Mouse (Mus musculus) embryonic fibroblast, embryonic 13.5 days (primary cell): ENCODE measurements around the gene Rnps1. TPM values are rescaled to one million over a fixed set of nuclear protein-coding genes. Genes with fewer than 3 reads are reported as not detected.
"Not testable (repeated sequence)": the region's sequence is repeated elsewhere in the genome, so short reads cannot be mapped to it uniquely, and the experiment has no call there.

Experiments used
- H3K27ac ChIP-seq: 2 replicates; pipeline ENCODE4 v1.5.1; 2012; ENCODE audit warnings: low read length, control low read depth, inconsistent platforms; ENCODE audit not compliant: insufficient read depth
- H3K4me1 ChIP-seq: 2 replicates; pipeline ENCODE4 v1.6.1; 2011; ENCODE audit warnings: low read length; ENCODE audit not compliant: control insufficient read depth, insufficient read depth
- H3K4me3 ChIP-seq: 2 replicates; pipeline ENCODE4 v1.5.1; 2011; ENCODE audit warnings: mild to moderate bottlenecking, control low read depth, low read length; ENCODE audit not compliant: insufficient read depth
- CTCF ChIP-seq: IDR thresholded peaks from 2 replicates; pipeline ENCODE4 v1.5.1; 2011; ENCODE audit warnings: mild to moderate bottlenecking, control low read depth, low read length, moderate library complexity, borderline replicate concordance; ENCODE audit not compliant: insufficient read depth
- POLR2A ChIP-seq: IDR thresholded peaks from 2 replicates; pipeline ENCODE4 v1.6.1; 2011; ENCODE audit warnings: low read depth, mild to moderate bottlenecking, control low read depth, low read length, moderate library complexity
- polyA plus RNA-seq: library from polyadenylated mRNA; stranded (reverse); fragments of >200 nt; gene quantifications from 2 replicates; pipeline ENCODE4 v1.2.4, GENCODE M21; 2011; ENCODE audit warnings: low read depth; ENCODE audit not compliant: missing spikeins, insufficient read length

Gene Rnps1
- polyA plus RNA-seq, 1 experiment: 134 TPM

- TF ChIP-seq CTCF: no peak
- TF ChIP-seq POLR2A: no peak
- H3K27ac ChIP-seq: no peak overlapping the region
- H3K4me3 ChIP-seq: no peak overlapping the region
- no peaks in the 10 kb centered on the region for H3K4me1 ChIP-seq
Observed at GRCm38 (mm10) chr17:24446590-24446989, 32.2 kb downstream of the Rnps1 start.

GRCm38 (mm10) chr17:24449507-24449906 is 35.1 kb downstream of the Rnps1 start:
- Histone ChIP-seq H3K4me3 (no peak overlapping the region), H3K27ac (no peak overlapping the region), H3K4me1 (no peaks in the 10 kb centered on the region; the same call in 1 of the 2 replicates)
- TF ChIP-seq CTCF (no peak), POLR2A (no peak)

GRCm38 (mm10) chr17:24451220-24451619 is 36.9 kb downstream of the Rnps1 start:
- H3K4me3 ChIP-seq: no peak overlapping the region
- TF ChIP-seq CTCF: no peak
- no peak for TF ChIP-seq POLR2A
- no peak overlapping the region for H3K27ac ChIP-seq
- H3K4me1 ChIP-seq: no peaks in the 10 kb centered on the region; the same call in 1 of the 2 replicates

GRCm38 (mm10) chr17:24453372-24453771 is 39.0 kb downstream of the Rnps1 start:
- Histone ChIP-seq H3K4me1 (no peaks in the 10 kb centered on the region; the same call in 1 of the 2 replicates), H3K4me3 (no peak overlapping the region), H3K27ac (no peak overlapping the region)
- no peak for TF ChIP-seq CTCF
- no peak for TF ChIP-seq POLR2A

- Histone ChIP-seq H3K27ac (peak overlapping the region; percentile 83), H3K4me3 (peak overlapping the region; percentile 71), H3K4me1 (no peaks in the 10 kb centered on the region; the same call in 1 of the 2 replicates)
- no peak for TF ChIP-seq CTCF
- no peak for TF ChIP-seq POLR2A
Observed at GRCm38 (mm10) chr17:24454218-24454755, 39.9 kb downstream of the Rnps1 start.

GRCm38 (mm10) chr17:24454756-24455522 is 40.6 kb downstream of the Rnps1 start:
- peak overlapping the region; percentile 71 for H3K4me3 ChIP-seq
- H3K27ac ChIP-seq: peak overlapping the region; percentile 81
- TF ChIP-seq CTCF (no peak), POLR2A (peak; percentile 95)
- no peaks in the 10 kb centered on the region; the same call in 1 of the 2 replicates for H3K4me1 ChIP-seq

- not testable (repeated sequence) for H3K27ac ChIP-seq, H3K4me3 ChIP-seq, H3K4me1 ChIP-seq
Observed at GRCm38 (mm10) chr17:24455523-24456206, 41.3 kb downstream of the Rnps1 start.

- Histone ChIP-seq H3K4me1 (peaks cover 6% of the 10 kb centered on the region; the same call in 1 of the 2 replicates), H3K27ac (no peak overlapping the region), H3K4me3 (no peak overlapping the region)
- TF ChIP-seq POLR2A (no peak), CTCF (no peak)
Observed at GRCm38 (mm10) chr17:24461580-24461979, 47.2 kb downstream of the Rnps1 start.

GRCm38 (mm10) chr17:24462932-24463331 is 48.6 kb downstream of the Rnps1 start:
- Histone ChIP-seq H3K4me1 (peaks cover 6% of the 10 kb centered on the region; the same call in 1 of the 2 replicates), H3K27ac (no peak overlapping the region), H3K4me3 (no peak overlapping the region)
- TF ChIP-seq POLR2A (no peak), CTCF (no peak)
